Mouse (Mus musculus) adrenal gland, postnatal 10 days (tissue): ENCODE results near the gene Rasl2-9. TPM values are rescaled to one million over a fixed set of nuclear protein-coding genes. Genes with fewer than 3 reads are reported as not detected.
A peak's percentile ranks its signal among the peaks of the same experiment; 100 is the strongest.
"Not testable (repeated sequence)": the region's sequence is repeated elsewhere in the genome, so short reads cannot be mapped to it uniquely, and the experiment has no call there.

Experiments
- DNase-seq: peaks from one replicate; pipeline ENCODE4 v3.0.0; 2021; ENCODE audit warnings: mixed read lengths
- long read RNA-seq, 2 experiments: library from polyadenylated mRNA; stranded (forward); transcript quantifications; one replicate each; pipeline ENCODE4 v2.0.0; 2021
- total RNA-seq, 2 experiments: library from RNA; stranded (reverse); gene quantifications; 2 replicates each; pipeline ENCODE4 v1.2.3; 2021

Rasl2-9 gene
- total RNA-seq = 1 to 10 TPM; 2.2 to 3.1 TPM
- long read RNA-seq, experiment 1, transcript Rasl2-9-201 (1 exons, 1,013 nt) = major isoform, 5 of 5 reads
- long read RNA-seq, experiment 1, partial matches to known transcripts = 0 of 5 reads
- long read RNA-seq, experiment 1, other reads (novel, unspliced or antisense) = 0 of 5 reads
- long read RNA-seq, experiment 2, partial matches to known transcripts = 0 of 3 reads
- long read RNA-seq, experiment 2, other reads (novel, unspliced or antisense) = 0 of 3 reads

GRCm38 (mm10) chr7:5125549-5126406, at the start of gene Rasl2-9:
Gene Rasl2-9, minus strand, starts transcription at chr7:5125950.
- peak; percentile 91 for DNase-seq

- DNase-seq = not testable (repeated sequence)
Observed at GRCm38 (mm10) chr7:5149570-5149969, 23.8 kb upstream of the Rasl2-9 start, which contains the start of gene Vmn1r55. Gene Vmn1r55, minus strand, starts transcription at chr7:5149670.

- no peak for DNase-seq
Observed at GRCm38 (mm10) chr7:5125078-5125477, 672 bp downstream of the Rasl2-9 start.

- no peak for DNase-seq
Observed at GRCm38 (mm10) chr7:5116850-5117249, 8.9 kb downstream of the Rasl2-9 start, which contains the start of gene Rfpl4. Gene Rfpl4, minus strand, starts transcription at chr7:5116950.

DNA sequence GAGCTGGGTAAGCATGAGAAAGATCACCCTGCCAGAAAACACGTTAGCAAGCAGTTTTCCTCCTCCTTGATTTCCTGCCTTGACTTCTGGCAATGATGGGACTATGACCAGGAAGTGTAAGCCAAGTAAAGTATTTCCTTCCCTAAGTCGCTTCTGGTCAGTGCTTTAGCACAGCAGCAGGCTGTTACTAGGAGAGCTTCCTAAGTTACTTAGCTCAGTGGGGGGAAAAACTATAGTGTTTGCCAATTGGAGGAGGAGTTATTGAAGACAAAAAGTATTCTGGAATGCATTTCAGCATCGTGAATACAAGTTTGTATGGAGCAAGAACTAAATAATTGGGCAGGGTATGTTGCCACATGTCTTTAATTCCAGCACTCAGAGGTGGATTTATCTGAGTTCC, 13.0 kb downstream of the Rasl2-9 start:
- DNase-seq = no peak

- no peak for DNase-seq
Observed at GRCm38 (mm10) chr7:5109301-5109700, 16.4 kb downstream of the Rasl2-9 start.

DNA sequence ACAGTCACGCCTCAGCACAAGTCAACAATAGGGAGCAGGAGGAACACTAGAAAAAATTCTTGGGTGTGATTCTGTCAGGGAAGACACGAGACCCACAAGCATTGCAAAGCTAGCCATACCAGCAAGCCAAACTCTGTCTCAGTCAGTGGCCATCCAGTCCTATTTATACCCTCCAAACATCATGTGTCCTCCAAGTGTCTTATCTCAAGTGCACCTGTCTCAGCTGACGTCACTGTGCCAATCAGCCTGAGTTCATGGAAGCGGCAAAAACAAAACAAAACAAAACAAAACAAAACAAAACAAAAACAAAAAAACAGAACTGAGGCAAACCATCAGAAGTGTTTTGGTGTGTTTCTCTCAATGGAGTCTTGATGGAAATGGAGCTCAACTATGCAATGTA, 17.5 kb downstream of the Rasl2-9 start:
- DNase-seq = no peak

- DNase-seq = no peak
Observed at GRCm38 (mm10) chr7:5102564-5102963, 23.2 kb downstream of the Rasl2-9 start.

DNA sequence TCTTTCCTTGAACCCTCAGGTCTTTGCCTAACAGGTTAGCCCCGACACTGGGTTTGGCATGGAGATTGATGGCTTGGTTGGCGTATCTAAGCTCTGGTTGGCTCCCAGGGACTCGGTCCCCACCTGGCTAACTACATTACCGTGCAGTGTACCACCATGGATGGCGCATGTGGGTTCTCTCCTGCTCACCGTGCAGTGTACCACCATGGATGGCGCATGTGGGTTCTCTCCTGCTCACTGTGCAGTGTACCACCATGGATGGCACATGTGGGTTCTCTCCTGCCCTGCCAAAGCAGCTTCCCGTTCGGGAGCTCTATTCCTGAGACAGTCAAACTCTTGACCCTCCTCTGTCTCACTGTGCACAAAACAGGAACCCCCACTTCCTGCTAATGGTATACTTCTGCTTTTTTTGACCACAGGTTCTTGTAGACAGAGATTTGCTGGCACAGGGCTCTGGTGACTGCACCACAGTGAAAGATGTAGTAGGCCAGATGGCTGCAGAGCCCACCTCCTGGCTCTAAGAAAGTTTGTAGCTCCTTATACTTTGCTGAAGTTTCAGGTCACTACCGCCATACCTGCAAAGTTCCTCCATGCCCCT, 24.6 kb downstream of the Rasl2-9 start:
- no peak for DNase-seq

- DNase-seq = no peak
Observed at GRCm38 (mm10) chr7:5099796-5100195, 26.0 kb downstream of the Rasl2-9 start.

GRCm38 (mm10) chr7:5098769-5099168, 27.0 kb downstream of the Rasl2-9 start:
- no peak for DNase-seq

GRCm38 (mm10) chr7:5092831-5093510, 32.8 kb downstream of the Rasl2-9 start:
- no peak for DNase-seq

GRCm38 (mm10) chr7:5092381-5092780, 33.4 kb downstream of the Rasl2-9 start:
- no peak for DNase-seq

DNA sequence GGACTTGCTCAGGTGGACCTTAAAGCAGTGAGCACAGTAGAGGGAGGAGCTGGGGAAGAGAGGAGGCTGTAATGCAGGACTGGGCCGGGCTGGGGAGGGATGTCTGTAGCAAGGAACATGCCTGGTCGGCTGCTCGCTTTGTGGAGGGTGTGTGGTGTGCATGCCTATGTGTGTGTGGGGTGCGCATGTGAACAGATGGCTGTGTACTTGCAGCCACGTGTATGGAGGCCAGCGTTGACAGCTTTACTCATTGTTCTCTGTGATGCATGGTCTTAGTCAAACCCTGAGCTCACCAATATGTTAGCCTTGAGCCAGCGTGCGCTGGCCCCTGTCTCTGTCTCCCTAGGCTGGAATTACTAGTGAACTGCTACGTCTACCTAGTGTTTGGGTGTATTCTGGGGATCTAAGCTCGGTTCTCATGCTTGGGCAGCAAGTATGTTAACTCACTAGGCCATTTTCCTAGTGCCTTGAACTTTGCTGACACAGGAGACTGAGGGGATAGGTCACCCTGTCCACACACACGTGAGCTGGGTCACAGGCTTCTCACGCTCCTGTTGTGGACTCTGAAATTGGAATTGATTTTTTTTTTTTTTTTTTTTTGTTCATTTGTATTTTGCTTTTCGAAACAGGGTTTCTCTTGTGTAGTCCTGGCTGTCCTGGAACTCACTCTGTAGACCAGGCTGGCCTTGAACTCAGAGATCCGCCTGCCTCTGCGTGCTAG, 34.6 kb downstream of the Rasl2-9 start:
- no peak for DNase-seq

- DNase-seq = no peak
Observed at GRCm38 (mm10) chr7:5089853-5090252, 35.9 kb downstream of the Rasl2-9 start.

GRCm38 (mm10) chr7:5087886-5088285, 37.9 kb downstream of the Rasl2-9 start:
- no peak for DNase-seq

GRCm38 (mm10) chr7:5086921-5087440, 38.8 kb downstream of the Rasl2-9 start:
- peak; percentile 20 for DNase-seq

DNA sequence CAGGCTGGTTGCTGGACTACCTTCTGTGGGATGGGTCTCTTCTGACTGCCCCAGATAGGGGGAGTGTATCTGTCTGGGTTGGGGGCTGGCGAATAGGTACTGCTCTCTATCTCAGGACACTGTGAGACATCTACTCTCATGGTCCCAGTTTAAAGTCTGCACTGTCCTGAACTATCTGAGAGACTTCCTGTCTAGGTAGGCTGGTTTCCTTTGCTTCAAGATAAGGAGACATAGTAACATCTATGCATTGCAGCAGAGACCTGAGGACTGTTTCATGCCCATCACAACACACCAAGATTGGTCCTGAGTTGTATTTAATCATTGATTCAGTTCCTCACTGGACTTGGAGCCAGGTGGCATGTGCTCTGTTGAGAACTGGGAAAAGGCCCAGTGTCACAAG, 40.2 kb downstream of the Rasl2-9 start:
- no peak for DNase-seq

GRCm38 (mm10) chr7:5083325-5084105, 42.2 kb downstream of the Rasl2-9 start:
- DNase-seq = no peak

DNA sequence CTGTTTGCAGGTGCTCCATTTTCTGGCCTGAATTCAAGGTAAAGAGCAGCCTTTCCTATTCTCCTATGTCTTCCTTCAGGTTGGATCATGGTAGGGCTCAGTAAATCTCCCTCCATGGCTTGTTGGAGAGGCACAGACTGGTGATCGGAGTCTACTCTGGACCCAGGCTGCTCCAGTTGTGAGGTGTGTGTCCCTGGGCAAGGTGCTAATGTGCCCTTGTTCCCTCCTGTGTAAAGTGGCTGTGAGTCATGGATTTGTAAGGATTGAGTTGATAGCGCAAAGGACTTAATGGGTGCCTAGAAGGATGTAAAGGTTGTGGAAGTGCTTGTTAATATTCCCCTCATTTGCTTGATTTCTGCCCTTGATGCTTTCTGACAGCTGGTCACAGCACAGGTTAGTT, 43.8 kb downstream of the Rasl2-9 start:
- no peak for DNase-seq

GRCm38 (mm10) chr7:5081241-5081640, 44.5 kb downstream of the Rasl2-9 start:
- DNase-seq = no peak
